Mouse (Mus musculus) cerebellum, adult 11-12 months (tissue): ENCODE measurements around the gene Wnt1.
A peak's percentile ranks its signal among the peaks of the same experiment; 100 is the strongest.
"Not testable (repeated sequence)": the region's sequence is repeated elsewhere in the genome, so short reads cannot be mapped to it uniquely, and the experiment has no call there.

Experiments
- DNase-seq: peaks from one replicate; pipeline ENCODE4 v3.0.0; 2022

Gene Wnt1

DNA sequence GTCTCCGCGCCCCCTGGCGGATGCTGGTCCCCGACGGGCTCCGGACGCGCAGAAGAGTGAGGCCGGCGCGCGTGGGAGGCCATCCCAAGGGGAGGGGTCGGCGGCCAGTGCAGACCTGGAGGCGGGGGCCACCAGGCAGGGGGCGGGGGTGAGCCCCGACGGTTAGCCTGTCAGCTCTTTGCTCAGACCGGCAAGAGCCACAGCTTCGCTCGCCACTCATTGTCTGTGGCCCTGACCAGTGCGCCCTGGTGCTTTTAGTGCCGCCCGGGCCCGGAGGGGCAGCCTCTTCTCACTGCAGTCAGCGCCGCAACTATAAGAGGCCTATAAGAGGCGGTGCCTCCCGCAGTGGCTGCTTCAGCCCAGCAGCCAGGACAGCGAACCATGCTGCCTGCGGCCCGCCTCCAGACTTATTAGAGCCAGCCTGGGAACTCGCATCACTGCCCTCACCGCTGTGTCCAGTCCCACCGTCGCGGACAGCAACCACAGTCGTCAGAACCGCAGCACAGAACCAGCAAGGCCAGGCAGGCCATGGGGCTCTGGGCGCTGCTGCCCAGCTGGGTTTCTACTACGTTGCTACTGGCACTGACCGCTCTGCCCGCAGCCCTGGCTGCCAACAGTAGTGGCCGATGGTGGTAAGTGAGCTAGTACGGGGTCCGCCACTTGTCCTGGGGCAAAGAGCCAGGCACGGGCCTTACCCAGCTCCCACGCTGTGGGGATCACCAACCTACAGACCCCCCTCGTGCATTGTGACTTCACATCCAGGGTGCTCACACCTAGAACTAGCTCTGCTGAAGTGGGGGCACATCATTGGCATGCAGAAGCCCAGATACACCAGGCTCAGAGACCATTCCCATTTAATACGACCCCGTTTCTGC is at the start of gene Wnt1:
Wnt1 (plus strand) TSS at position 197 of the 875 bp plus-strand sequence.
- no peak for DNase-seq

DNA sequence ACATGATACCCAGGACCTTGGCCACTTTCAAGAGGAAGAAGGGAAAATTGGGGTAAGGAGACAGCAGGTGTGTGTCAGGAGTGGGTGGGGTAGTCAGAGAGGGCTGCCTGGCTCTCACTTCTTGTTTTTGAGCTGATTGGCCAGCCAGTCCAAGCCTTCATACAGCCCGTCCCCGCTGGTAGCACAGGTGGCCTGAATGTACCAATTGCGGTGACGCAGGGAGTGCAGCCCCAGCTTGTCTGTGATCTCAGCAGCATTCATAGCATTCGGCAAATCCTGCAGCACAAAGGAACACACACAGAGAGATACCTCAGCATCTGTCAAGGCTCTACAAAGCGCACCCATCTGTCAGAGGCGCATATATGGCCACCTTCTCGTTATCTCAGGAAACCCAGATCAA is 49.4 kb upstream of the Wnt1 start:
- no peak for DNase-seq

DNA sequence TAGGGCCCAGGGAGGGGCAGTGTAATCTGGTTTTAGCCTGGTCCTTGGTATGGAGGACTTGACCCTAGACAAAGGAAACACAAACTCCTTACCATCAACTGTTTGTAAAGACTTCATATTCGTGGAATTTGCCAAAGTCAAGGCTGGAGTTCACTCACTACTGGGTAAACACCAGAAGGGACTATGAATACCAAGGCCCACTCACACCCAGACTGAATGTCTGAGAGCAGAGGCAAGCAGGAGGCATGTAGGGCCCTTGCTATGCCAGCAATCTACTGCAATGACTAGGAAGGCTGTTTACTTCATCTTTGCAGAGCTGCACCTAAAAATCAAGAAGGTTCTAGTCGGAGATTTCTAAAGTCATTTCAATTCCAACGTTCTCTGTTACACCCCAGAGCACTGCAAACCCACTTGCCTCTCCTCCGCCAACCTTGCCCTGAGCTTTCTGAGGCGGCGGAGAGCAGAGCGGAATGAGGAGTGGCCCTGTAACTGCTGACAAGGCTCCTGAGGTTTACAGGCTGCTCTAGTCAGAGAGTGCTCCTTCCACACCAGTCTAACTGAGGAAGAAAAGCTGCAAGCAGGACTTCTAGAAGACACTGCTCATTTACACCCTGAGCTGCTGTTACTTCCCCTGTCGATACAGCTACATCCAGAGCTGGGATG is 46.8 kb upstream of the Wnt1 start:
- DNase-seq, result no peak

DNA sequence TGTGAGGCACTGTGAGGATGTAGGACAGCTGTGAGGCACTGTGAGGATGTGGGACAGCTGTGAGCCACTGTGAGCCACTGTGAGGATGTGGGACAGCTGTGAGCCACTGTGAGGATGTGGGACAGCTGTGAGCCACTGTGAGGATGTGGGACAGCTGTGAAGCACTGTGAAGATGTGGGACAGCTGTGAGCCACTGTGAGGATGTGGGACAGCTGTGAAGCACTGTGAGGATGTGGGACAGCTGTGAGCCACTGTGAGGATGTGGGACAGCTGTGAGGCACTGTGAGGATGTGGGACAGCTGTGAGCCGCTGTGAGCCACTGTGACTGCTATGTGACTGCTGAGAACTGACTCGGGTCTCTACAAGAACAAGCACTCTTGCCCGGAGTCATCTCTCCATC is 45.8 kb upstream of the Wnt1 start:
- DNase-seq, result not testable (repeated sequence)

DNA sequence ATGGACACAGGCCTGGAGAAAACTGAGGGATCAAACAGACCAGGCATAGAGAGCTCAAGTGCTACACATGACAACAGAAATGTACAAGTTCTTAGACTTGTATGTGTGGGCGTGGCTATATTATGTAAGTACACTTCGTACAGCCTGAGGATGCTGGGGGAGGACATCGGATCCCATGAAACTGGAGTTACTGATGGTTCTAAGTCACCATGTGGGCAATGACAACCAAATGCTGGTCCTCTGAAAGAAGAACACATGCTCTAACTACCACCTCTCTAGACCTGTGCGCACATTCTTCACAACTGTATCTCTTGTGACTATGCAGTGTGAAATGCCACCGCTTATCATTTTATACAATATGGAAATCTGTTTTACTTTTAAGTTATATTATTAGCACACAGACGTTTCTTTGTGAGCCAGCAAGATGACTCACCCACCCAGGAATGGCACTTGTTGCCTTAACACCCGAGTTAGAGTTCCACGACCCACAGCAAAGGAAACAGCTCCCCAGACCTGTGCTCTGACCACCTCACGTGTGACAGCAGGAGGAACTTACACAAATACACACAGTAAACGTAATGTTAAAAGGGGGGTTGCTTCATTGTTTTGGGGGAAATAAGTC is 43.2 kb upstream of the Wnt1 start:
- DNase-seq, result no peak

DNA sequence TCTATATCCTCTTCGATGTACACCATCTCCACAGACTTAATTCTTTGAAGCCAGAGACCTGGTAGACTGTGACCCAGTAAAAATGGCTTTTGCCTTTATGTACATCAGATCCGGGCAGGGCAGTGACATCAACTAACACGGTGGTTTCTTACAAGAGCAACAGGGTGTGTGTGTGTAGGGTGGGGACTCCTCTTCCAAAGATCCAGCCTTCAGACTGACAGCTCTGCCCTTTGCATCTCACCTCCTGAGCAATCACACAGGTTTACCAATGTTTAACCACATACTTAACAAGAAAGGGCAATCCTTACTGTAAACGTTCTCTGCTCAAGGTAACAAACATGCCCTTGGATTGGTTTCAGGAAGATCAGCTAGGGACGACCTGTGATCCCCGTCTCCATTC is 42.4 kb upstream of the Wnt1 start:
- no peak for DNase-seq

DNA sequence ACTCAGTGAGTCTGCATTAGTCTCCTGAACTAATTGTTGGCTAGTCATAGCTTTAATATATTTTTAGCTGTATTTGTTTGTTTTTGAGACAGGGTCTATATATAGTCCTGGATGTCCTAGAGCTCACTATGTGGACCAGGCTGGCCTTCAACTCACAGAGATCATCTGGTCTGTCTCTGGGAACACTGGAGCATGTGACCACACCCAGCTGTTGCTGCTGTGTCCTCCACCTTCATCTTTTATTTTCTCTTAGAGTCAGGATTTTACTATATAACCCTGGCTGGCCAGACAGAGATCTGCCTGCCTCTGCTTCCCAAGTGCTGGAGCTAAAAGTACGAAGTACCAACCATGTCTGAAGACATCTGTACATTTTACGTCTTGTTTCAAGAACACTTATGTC is 40.6 kb upstream of the Wnt1 start:
- no peak for DNase-seq

DNA sequence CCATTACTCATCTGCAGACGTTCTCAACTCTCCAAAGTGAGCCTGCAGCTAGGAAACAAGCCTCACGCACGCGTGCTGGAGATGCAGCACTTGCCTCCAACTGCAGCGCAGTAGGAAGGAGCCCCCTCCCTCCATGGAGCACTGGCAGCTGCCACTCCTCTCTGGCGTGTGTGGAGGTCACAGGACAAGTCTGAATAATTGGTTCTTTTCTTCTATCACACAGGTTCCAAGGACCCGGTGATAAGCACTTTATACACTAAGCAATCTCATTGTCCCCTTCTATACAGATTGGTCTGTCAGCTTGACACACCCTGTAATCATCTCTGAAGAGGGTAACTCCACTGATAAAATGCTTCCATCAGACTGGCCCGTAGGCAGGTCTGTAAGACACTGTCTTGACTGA is 36.6 kb upstream of the Wnt1 start:
- no peak for DNase-seq

DNA sequence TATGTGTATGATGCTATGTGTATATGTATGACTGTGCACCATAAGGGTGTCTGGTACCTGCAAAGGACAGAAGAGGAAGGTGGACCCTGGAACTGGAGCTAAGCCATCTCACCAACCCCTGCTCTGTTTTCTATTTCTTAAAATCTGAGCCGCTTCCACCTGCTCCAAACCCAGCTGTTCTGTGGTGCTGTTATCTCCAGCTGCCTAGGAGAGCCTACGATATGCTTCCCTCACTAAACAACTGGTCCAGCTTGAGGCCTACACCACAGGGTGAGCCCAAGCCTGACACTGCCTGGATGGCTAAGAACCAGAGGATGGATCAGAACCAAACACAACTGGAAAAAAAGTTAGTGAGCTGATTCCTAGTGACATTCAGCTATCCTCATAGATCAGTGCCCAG is 35.5 kb upstream of the Wnt1 start:
- DNase-seq, result no peak

DNA sequence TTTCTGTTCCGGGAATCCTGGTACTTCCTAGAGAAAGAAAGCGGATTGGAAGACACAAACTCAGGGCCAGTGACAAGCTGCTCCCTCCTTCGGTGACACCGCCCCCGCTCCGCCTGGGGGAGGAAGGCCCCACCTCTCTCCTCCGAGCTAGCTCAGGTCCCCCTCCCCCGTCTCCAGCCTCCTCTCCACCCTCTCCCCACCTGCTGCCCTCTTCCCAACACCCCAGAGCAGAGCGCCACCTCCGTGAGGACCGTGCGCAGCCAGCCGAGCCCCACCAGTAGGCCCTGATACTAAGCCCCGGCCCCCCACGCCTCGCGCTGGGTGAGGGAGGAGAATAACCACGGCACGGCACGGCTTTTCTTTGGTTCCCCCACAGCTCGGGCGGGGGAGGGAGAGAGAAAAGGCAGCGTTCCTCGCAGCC is 27.4 kb upstream of the Wnt1 start:
- peak; percentile 81 for DNase-seq

DNA sequence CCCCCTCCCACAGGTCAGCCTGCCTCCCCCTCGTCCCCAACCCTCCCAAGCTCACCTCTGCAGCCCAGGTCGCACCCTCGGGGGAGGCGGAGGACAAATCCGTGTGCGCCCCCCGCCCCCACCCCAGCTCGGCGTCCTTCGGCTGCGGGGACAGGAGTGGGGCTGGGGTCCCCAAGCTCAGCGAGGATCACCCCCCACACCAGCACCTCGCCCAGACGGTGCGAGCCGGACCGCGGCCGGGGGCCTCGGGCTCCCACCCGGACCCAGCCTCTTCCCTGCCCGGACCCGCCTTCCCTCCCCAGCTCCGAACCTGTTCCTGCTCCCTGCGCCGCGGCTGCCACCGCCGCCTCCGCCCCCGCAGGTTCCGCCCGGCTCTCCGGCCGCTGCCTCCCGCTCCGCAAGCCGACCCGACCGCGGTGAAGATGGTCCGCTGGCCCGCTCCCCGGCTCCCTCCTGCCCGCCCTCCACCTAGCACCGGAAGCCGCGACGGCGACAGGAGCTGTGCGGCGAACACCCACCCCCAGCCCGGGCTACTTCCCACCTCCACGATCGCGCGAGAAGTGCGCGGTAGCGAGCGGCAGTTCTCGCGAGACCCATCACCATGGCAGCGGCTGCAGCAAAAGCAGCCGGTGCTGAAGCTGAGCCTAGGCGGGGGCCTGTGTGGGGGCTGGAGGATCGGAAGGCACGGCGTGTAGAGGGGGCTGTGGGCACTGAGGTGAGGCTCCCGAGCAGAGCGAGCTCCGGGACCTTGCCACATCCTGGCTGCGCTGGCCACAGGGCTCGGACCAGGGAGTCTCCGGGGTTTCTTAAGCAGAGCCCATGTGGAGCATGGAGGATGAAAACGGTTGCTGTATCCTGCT is 26.8 kb upstream of the Wnt1 start, which contains the start of gene Arf3:
Arf3 (minus strand) TSS at position 545 of the 860 bp plus-strand sequence.
- peak; percentile 92 for DNase-seq

DNA sequence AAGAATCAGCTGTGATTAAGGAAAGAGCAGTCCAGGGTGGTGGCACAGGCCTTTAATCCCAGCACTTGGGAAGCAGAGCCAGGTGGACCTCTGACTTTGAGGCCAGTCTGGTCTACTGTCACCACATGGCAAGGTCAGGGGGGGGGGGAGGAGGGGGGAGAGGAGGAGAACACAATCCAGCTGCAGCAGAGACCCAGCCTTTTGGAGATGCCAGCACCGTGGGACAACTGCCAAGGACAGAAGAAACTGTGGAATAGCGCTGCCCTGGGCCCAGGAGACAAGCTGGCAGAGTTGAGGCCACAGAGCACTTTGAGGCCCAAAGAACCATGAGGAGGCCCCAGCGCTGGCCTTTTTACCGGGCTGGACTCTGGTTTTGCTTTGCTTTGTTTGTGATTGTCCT is 23.7 kb upstream of the Wnt1 start:
- DNase-seq, result no peak

DNA sequence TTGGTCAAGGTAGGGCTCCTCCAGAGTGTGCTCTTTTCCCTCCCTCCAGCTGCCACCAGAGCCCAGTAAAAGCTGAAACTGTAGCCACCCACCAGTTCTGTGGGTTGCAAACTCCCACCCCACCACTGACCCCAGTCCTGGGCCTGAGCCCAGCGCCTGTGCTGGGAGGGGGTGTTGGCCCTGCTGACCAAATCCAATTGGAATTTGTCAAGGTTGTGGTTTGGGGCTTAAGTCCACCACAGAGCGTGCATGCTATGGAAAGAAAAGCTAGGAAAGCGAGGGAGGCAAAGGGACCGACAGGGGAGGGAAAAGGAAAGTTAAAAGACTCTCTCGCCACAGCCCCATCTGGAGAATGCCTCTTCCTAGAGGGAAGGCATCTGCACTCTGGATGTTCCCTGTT is 21.4 kb upstream of the Wnt1 start:
- DNase-seq, result no peak

DNA sequence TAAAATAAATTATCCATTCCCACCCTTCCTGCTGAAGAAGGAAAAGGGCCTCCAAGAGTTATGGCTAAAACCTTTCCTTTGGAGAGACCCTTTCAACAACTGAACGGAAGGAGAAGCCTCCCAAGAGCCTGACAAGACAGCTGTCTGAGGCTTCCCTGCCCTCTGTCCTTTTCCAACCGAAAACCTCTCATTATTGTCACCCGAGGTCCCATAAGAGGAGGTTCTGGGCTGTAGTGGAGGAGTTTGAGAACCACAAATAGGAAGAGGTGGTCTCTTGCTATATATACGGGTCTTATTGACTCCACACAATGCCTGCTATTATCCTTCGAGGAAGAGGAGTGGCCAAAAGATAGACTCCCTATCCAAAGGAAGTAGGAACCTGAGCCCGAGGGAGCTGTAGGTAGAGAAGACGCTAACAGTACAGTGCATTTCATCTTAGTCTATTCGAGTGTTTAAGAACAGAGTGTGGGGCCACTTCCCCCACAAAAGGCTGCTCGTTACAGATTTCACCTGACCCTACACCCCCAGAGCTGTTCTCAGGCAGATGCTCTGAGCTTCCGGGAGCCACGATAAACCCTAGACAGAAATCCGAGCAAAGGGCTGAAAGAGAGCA is 17.7 kb upstream of the Wnt1 start:
- no peak for DNase-seq

DNA sequence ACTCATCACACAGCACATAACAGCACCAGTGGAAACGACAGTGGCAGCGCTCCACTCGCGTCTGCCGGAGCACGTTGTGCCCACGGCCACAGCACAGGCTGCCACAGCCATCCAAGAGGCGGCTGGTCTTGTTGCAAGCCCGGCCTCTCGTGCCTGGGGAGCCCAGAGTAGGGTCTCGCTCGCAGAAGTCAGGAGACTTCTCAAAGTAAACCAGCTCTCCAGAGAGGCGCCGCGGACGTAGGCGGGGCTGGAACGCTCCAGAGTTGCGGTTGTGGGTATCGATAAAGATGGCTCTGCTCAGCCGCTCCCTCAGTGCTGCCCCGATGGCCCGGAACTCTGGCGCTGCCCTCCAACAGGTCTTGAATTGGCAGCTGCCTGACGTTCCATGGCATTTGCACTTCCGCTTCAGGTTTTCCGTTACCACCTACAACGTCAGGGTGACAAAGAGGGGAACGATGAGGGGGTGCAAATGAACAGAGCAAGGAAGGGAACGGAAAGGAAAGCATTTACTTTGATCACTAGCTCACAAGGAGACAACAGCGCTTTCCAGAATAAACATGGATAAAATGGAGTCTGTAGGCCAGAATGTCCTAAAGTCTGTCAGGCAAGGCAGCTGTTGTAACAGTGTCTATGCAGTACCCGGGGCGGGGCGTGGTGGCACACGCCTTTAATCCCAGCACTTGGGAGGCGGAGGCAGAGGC is 17.0 kb upstream of the Wnt1 start:
- DNase-seq, result no peak

DNA sequence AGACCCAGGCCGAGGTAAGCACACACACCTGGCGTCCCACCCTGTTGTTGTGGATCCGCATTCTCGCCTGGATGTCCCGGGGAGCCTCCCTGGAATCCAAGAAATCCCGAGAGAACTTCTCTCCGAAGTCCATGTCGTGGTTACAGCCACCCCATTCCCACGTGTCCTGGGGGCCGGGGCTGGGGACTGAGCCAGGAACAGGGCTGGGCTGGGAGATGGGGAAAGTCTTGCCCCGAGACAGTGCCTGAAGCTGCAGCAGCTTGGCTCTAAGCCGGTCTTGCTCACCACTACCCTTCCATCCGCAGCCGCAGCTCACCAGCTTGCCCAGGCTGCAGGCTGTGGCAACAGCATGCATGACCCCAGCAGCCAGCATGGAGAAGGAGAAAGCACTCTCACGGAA is 15.6 kb upstream of the Wnt1 start:
- no peak for DNase-seq

DNA sequence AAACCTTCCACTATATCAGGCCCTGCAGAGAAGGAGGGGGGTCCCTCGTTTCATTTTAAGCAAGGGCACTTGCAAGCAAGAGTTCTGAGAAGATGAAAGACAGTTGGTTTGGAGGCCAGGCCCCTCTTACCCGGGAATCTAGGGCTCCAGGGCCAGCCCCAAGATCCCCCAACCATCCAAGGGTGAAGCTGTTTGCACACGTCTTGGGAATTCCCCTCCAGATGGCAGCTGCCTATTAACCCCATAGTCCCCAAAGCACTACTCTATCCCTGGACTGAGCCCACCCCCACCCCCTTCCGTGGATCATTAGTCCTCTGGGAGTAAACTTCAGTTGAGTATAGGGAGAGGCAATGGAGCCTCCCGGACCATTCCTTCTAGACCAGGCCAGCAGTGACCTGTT is 14.1 kb upstream of the Wnt1 start:
- DNase-seq, result no peak

DNA sequence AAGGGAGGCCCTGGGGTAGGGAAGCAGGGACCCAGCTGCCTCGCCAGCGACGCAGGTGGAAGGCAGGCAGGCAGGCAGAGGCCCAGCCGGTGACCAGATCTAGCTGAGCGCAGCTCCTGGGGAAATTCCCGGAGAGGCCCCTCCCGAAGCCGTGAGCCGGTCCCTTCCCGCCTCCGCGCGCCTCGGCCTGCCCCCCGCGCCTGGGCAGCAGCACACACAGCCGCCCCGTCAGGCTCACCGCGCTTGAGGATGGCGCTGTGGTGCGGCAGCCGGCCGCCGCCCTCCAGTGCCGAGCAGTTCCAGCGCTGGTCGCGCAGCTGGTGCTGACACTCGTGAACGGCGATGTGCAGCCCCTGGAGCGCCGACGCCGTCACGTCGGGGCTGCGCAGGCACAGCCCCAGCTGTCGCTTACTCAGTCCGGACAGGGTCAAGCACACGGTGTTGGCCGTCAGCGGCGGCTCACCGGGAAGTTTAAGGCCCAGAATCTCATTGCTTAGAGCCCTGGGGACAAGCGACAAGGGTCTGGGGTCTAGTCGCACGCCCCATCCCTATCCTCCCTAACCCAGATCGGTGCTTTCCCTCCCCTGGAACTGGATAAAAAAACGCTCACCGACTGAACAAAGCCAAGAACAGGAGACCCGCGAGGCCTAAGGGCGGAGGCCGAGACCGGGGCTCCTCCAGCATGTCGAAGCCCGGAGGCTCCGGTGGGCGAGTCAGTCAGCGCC is 13.2 kb upstream of the Wnt1 start:
- no peak for DNase-seq

DNA sequence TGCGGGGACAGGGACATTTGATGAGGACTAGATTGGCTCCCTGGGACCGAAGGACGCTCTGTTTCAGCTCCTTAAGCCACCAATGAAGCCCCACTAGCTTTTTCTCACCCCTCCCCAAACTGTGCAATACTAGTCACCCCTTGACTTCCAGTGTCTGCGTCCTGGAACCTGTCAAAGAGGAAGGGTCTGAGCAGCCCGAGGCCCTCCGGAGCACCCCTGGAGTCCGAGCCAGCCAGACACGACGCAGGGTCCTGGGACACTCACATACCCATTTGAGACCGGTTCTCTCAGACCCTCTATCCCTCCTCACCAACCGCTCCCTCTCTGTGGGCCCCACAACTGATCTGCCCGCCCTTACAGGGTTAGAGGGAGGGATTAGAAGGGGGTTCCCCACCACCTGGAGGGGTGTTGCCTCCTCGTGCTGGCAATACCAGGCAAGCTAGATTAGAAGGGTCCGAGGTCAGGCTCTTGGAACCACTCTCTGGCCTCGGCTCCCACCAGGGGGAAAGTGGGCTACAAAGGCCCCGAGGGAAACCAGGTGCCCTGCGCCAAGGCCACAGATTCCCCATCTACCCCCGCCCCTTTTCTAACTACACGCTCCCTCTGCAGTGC is 12.5 kb upstream of the Wnt1 start:
- no peak for DNase-seq

DNA sequence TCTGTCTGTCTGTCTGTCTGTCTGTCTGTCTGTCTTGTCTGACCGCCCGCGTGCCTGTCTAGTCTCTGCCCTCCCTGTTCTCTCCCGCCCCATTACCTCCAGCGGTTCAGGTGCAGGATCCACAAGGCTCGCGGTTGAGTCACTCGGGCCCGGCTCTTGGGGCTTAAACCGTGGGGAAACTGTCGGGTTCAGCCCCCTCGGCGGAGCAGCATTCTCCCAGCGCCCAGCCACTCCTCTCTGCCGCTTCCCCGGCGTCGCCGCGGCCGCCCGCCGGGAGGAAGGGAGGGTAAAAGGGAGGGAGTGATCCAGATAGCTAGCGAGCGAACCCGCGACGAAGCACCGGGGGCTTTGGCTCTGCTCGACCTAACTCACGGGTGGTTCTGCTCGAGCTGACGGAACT is 11.9 kb upstream of the Wnt1 start, which contains the start of gene Wnt10b:
Wnt10b (minus strand) TSS at position 389 of the 400 bp plus-strand sequence.
- DNase-seq, result no peak
